Mouse (Mus musculus): ENCODE data around the gene Plcl1.

Plcl1 gene

GRCm38 (mm10) chr1:55523966-55524365, 118.2 kb downstream of the Plcl1 start:
- no peak for DNase-seq (ENCODE audit: low read depth, low spot score)

GRCm38 (mm10) chr1:55525100-55525499, 119.4 kb downstream of the Plcl1 start:
- DNase-seq (ENCODE audit: low read depth, low spot score): no peak

- DNase-seq (ENCODE audit: low read depth, low spot score): no peak
These were observed 120.0 kb downstream of the Plcl1 start for GRCm38 (mm10) chr1:55525748-55526147.

- no peak for DNase-seq (ENCODE audit: low read depth, low spot score)
These were observed 123.0 kb downstream of the Plcl1 start for GRCm38 (mm10) chr1:55528547-55529304.

GRCm38 (mm10) chr1:55533823-55534222, 128.1 kb downstream of the Plcl1 start:
- no peak for DNase-seq (ENCODE audit: low read depth, low spot score)

GRCm38 (mm10) chr1:55554405-55554804, 148.7 kb downstream of the Plcl1 start:
- no peak for DNase-seq (ENCODE audit: low read depth, low spot score)

- DNase-seq (ENCODE audit: low read depth, low spot score): no peak
These were observed 152.2 kb downstream of the Plcl1 start for GRCm38 (mm10) chr1:55557960-55558359.

GRCm38 (mm10) chr1:55558409-55558808, 152.7 kb downstream of the Plcl1 start:
- DNase-seq (ENCODE audit: low read depth, low spot score): no peak

- no peak for DNase-seq (ENCODE audit: low read depth, low spot score)
These were observed 154.3 kb downstream of the Plcl1 start for GRCm38 (mm10) chr1:55559998-55560397.

- DNase-seq (ENCODE audit: low read depth, low spot score): no peak
These were observed 160.2 kb downstream of the Plcl1 start for GRCm38 (mm10) chr1:55565933-55566332.

GRCm38 (mm10) chr1:55567801-55568360, 162.2 kb downstream of the Plcl1 start:
- no peak for DNase-seq (ENCODE audit: low read depth, low spot score)

- DNase-seq (ENCODE audit: low read depth, low spot score): no peak
These were observed 164.5 kb downstream of the Plcl1 start for GRCm38 (mm10) chr1:55570225-55570624.

GRCm38 (mm10) chr1:55571399-55571798, 165.7 kb downstream of the Plcl1 start:
- no peak for DNase-seq (ENCODE audit: low read depth, low spot score)

- no peak for DNase-seq (ENCODE audit: low read depth, low spot score)
These were observed 166.5 kb downstream of the Plcl1 start for GRCm38 (mm10) chr1:55572202-55572601.

- no peak for DNase-seq (ENCODE audit: low read depth, low spot score)
These were observed 166.9 kb downstream of the Plcl1 start for GRCm38 (mm10) chr1:55572664-55573063.

- no peak for DNase-seq (ENCODE audit: low read depth, low spot score)
These were observed 170.2 kb downstream of the Plcl1 start for GRCm38 (mm10) chr1:55575916-55576315.

- DNase-seq (ENCODE audit: low read depth, low spot score): no peak
These were observed 176.0 kb downstream of the Plcl1 start for GRCm38 (mm10) chr1:55581752-55582151.

- DNase-seq (ENCODE audit: low read depth, low spot score): no peak
These were observed 179.7 kb downstream of the Plcl1 start for GRCm38 (mm10) chr1:55585441-55585840.

GRCm38 (mm10) chr1:55588090-55588489, 182.4 kb downstream of the Plcl1 start:
- no peak for DNase-seq (ENCODE audit: low read depth, low spot score)

- DNase-seq (ENCODE audit: low read depth, low spot score): no peak
These were observed 184.3 kb downstream of the Plcl1 start for GRCm38 (mm10) chr1:55590047-55590446.

- no peak for DNase-seq (ENCODE audit: low read depth, low spot score)
These were observed 194.8 kb downstream of the Plcl1 start for GRCm38 (mm10) chr1:55600496-55600895.

- no peak for DNase-seq (ENCODE audit: low read depth, low spot score)
These were observed 198.9 kb downstream of the Plcl1 start for GRCm38 (mm10) chr1:55604593-55604992.

- DNase-seq (ENCODE audit: low read depth, low spot score): no peak
These were observed 199.7 kb downstream of the Plcl1 start for GRCm38 (mm10) chr1:55605450-55605849.

All from A20 (cell line).